Mouse (Mus musculus): ENCODE data around the gene Def8.

GRCm38 (mm10) chr8:123498963-123499362 is 75.6 kb downstream of the Def8 start:
- TF ChIP-seq NRF1 (IDR thresholded peaks at IDR 0.05; ENCODE audit: low read depth, low read length) (no peak), CTCF (conservative IDR thresholded peaks at IDR 0.05 in 1 of 2, IDR thresholded peaks at IDR 0.05 in 1 of 2; ENCODE audit: low read depth in 2 of 2, low read length in 2 of 2) (no peak), MYC (IDR thresholded peaks at IDR 0.05; ENCODE audit: low read depth, low read length) (no peak), CHD2 (IDR thresholded peaks at IDR 0.05; ENCODE audit: low read length) (no peak)
